Mouse (Mus musculus) ES-CJ7 (cell line): ENCODE data around the gene Arnt2.

Experiments used
- DNase-seq: peaks from one replicate; pipeline ENCODE4 v3.0.0; 2011; ENCODE audit warnings: low read depth, low spot score

Gene Arnt2

DNA sequence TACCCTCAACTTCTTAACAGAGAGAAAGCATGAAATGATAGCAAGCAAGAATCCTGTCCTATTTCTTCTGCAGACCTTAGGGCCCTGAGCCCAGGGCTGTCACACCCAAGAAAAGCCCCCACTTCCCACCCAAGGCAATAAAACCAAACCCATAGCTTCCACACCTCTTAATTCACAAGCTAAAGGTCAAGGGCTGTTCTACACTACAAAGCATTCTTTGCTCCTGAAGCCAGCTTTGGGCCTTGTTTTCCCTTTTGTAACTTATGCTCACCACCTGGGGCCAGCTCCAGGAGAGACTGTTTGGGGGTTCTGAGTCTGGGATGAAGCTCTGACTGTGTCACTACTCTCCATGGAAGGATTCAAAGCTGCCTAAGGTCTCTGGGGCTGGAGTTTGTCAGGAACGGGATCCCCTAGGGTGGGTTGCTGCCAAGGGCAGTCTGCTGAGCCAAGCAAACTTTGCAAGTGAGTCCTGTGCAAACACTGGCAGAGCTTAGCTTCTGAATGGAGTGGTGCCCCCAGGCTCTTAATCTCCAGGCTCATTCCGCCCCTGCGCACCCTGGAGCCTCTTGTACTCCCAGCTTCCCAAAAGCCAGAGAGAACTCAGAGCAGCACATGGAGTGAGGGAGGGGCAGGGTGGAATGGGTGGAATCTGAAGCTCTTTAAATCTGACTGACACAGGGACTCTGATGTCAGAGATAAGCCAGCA lies 161.9 kb downstream of the Arnt2 start:
- peak; percentile 75 for DNase-seq

- DNase-seq, result no peak
Observed at GRCm38 (mm10) chr7:84246878-84247277, 163.1 kb downstream of the Arnt2 start.

GRCm38 (mm10) chr7:84246093-84246492 lies 163.9 kb downstream of the Arnt2 start:
- DNase-seq, result no peak

GRCm38 (mm10) chr7:84240406-84240805 lies 169.6 kb downstream of the Arnt2 start:
- DNase-seq, result no peak

GRCm38 (mm10) chr7:84237655-84238054 lies 172.3 kb downstream of the Arnt2 start:
- DNase-seq, result no peak

- DNase-seq, result no peak
Observed at GRCm38 (mm10) chr7:84231396-84231795, 178.6 kb downstream of the Arnt2 start.

DNA sequence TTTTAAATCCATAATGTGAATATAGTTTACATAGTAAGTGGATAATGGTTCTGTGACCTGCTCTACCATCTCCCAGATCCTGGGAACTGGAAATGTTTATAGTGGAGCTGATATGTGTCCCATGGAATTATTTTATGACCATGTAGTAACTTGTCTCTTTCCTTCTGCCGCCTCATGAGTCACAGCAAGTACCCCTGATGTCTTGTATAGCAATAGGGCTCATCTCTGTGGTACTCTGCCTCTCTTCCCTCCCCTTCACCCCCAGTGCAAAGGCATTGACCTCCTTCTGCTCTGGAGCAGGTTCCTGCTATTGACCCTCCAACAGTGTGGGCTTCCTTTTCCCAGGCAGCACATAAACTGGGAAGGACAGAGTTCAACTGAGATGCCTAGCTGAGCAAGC lies 182.3 kb downstream of the Arnt2 start:
- DNase-seq, result no peak

- no peak for DNase-seq
Observed at GRCm38 (mm10) chr7:84226909-84227308, 183.1 kb downstream of the Arnt2 start.

GRCm38 (mm10) chr7:84212112-84212511 lies 197.9 kb downstream of the Arnt2 start:
- DNase-seq, result no peak

- no peak for DNase-seq
Observed at GRCm38 (mm10) chr7:84210585-84211291, 199.2 kb downstream of the Arnt2 start.

DNA sequence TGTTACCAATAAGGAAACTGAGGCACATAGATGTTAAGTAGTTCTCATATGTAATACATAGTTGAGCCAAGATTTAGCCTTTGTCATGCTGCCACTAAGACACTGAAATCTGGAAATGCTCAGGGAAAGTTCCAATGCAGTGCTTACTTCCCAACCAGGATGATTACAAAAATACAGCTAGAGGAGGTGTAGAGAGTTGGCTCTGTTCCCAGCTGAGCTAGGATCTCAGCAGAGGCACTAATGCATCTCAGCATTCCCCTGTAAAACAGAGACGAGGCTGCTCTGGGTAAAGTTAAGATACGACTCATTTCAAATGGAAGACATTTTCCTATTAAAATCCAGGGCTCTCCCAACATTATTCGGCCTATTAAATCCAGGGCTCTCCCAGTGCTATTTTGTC lies 206.0 kb downstream of the Arnt2 start:
- no peak for DNase-seq

DNA sequence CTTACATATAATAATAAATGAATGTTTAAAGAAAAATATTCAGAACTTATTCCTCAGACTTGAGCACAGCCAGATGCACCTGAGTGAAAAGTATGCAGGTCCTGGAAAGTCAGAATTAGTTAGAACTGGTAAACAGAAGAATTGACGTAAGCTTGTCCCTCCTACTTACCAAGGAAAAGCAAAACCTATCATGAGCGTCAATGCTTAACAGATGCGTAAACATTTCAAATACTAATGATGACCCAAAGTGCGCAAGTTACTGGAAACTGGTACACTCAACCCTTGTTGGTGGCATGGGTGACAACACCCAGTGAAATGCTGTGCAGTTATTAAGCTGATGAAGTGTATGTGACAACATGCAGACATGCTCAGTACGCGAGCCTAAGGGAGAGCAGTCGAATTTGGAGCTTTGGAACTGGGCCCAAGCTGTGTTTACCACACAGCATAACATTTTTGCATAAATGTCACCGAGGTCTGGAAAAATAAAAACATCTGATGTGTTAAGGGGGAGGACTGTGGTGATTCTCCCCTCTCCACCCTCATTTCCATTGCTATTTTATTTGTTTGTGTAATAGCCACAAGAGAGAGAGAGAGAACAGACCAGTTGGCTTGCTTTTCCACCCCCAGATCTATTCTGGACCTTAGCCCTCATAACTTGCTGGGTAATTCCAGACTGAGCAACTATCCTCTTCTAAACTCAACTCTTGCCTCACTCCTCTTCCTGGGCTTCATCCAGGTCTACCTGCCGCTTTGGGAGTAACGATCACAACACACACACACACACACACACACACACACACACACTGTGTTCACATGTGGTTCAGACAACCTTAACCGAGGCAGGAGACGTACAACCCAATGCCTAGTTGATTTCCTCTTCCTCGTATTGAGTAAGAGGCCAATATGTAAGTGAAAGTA lies 208.6 kb downstream of the Arnt2 start:
- no peak for DNase-seq

DNA sequence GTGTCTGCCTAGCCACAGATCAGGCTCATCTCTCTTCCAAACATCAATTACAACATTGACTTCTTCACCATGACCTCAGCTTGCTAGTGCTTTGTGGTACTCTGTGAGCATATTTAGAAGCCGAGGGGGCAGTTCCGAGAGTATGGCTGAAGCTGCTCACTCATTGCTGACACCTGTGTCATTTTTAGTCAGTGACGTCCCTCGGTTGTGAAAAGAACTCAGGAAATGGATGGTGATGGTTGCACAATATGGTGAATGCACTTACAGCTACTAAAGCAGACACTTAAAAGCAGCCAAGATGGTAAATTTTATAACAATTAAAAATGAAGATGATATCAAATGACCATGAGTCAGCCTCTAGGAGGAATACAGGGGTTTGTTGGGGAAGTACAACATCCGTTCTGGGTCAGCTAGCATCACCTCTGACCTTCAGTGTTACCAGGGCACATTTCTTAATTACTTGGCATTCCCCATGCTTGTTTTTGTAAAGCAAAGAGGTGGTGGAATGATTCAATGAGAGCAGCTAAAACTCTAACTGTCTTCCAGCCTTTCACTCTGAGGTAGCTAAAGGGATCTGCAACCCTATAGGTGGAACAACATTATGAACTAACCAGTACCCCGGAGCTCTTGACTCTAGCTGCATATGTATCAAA lies 212.6 kb downstream of the Arnt2 start:
- no peak for DNase-seq
